ENCODE assay signal across 8 mouse cellular contexts in the genomic region with DNA sequence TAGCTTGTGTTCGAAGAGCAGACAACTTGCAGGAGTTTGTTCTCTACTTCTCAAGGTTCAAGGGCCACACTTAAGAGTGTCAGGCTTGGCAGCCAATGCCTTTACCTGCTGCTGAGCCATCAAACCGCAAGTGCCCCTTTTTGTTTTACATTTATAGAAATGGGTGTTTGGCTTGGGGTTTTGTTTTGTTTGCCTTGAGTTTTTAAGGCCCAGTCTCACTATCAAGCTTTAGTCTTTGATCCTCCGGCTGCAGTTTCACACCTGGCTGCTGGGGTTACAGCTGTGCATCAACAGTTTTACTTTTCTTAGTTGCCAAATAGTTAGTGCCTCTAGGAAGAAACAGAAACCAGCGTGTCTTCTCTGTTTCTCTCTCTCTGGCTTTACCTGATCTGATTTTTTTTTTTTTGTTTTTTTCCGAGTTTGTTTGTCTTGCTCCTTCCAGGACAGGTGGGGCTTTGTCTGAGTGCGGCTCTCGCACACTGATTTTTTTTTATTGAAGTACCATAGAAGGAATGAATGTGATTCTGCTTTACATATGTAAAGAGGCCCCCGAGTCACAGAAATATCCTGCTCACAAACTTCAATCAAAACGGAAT. TPM values are rescaled to one million over a fixed set of nuclear protein-coding genes. Genes with fewer than 3 reads are reported as not detected.
DNase-seq lines count a peak whose midpoint lies in the region; ATAC-seq and TF ChIP-seq lines count a peak whose summit lies in the region.

No protein-coding gene starts in this region.

- peak overlapping the region; percentile 92 for H3K4me3 ChIP-seq in megakaryocyte, embryonic 14.5 days (replicated peaks)
- peak overlapping the region; percentile 80 for H3K4me3 ChIP-seq in hindbrain, embryonic 15.5 days
- H3K4me3 ChIP-seq in lung, postnatal 0 days (ENCODE audit: low read depth, low read length) = peak overlapping the region; percentile 75

- WGBS in hindbrain, embryonic 15.5 days = 25% methylated on average over 9 of the region's 9 CpGs
- 14% methylated on average over 9 of the region's 9 CpGs for WGBS in lung, postnatal 0 days

- TF ChIP-seq CTCF in lung, postnatal 0 days (IDR thresholded peaks at IDR 0.05) = no peak

- peak overlapping the region; percentile 84; the same call in 1 of the 2 replicates for H3K27ac ChIP-seq in hindbrain, embryonic 15.5 days (replicated peaks)
- peak overlapping the region; percentile 85 for H3K27ac ChIP-seq in lung, postnatal 0 days (ENCODE audit: low read length)

- TF ChIP-seq EP300 in lung, postnatal 0 days (IDR thresholded peaks at IDR 0.05) = no peak

- peaks cover 64% of the 10 kb centered on the region for H3K27me3 ChIP-seq in megakaryocyte, embryonic 14.5 days (replicated peaks)
- H3K27me3 ChIP-seq in hindbrain, embryonic 15.5 days = no peaks in the 10 kb centered on the region
- no peaks in the 10 kb centered on the region for H3K27me3 ChIP-seq in lung, postnatal 0 days (replicated peaks; ENCODE audit: insufficient read depth, low read length)

- no peaks in the 10 kb centered on the region for H3K36me3 ChIP-seq in megakaryocyte, embryonic 14.5 days (replicated peaks; ENCODE audit: low read length)
- no peaks in the 10 kb centered on the region for H3K36me3 ChIP-seq in hindbrain, embryonic 15.5 days
- no peaks in the 10 kb centered on the region for H3K36me3 ChIP-seq in lung, postnatal 0 days (ENCODE audit: insufficient read depth, low read length)

- no peaks in the 10 kb centered on the region for H3K9me3 ChIP-seq in megakaryocyte, embryonic 14.5 days
- H3K9me3 ChIP-seq in hindbrain, embryonic 15.5 days = no peaks in the 10 kb centered on the region
- H3K9me3 ChIP-seq in lung, postnatal 0 days (ENCODE audit: low read length) = no peaks in the 10 kb centered on the region

- peak overlapping the region; percentile 74 for H3K4me2 ChIP-seq in hindbrain, embryonic 15.5 days
- peak overlapping the region; percentile 74 for H3K4me2 ChIP-seq in lung, postnatal 0 days (replicated peaks; ENCODE audit: low read depth, low read length)

- peaks cover 25% of the 10 kb centered on the region for H3K4me1 ChIP-seq in megakaryocyte, embryonic 14.5 days
- peaks cover 15% of the 10 kb centered on the region for H3K4me1 ChIP-seq in hindbrain, embryonic 15.5 days (replicated peaks)
- no peaks in the 10 kb centered on the region for H3K4me1 ChIP-seq in lung, postnatal 0 days (ENCODE audit: insufficient read depth, low read depth, low read length)

- peak overlapping the region; percentile 87 for H3K9ac ChIP-seq in hindbrain, embryonic 15.5 days
- peak overlapping the region; percentile 82; the same call in 1 of the 2 replicates for H3K9ac ChIP-seq in lung, postnatal 0 days (replicated peaks; ENCODE audit: low read depth)

- no peak for ATAC-seq in megakaryocyte, adult 5-6 weeks (ENCODE audit: poor library complexity, severe bottlenecking)
- no peak for ATAC-seq in hindbrain, embryonic 15.5 days (ENCODE audit: low FRiP score, low read depth)
- ATAC-seq in lung, postnatal 0 days = peak; percentile 37
- no peak for ATAC-seq in megakaryocyte-erythroid progenitor cell, adult 5-6 weeks (replicated peaks; ENCODE audit: low FRiP score, low TSS enrichment, poor library complexity, severe bottlenecking)

- peak; percentile 58 for DNase-seq in lung, postnatal 0 days (ENCODE audit: low spot score)
- DNase-seq in thymus, postnatal 0 days (ENCODE audit: low spot score) = peak; percentile 87
- DNase-seq in retina, embryonic 14.5 days (ENCODE audit: low spot score) = no peak
- DNase-seq in right cerebral cortex, postnatal 25 days = no peak

RNA-seq across cellular contexts. Expression of a gene that starts 1.4 kb away (rescaled TPM):
- 1.6 and 2.9 TPM in 2 replicates for polyA plus RNA-seq in megakaryocyte, embryonic 14.5 days (2012; ENCODE audit: insufficient read depth, low replicate concordance)
- total RNA-seq in megakaryocyte, adult 5-6 weeks (2015) = 1.0 and 1.1 TPM in 2 replicates
- total RNA-seq in megakaryocyte, adult 5-6 weeks (2017) = 0.37 and 0.73 TPM in 2 replicates
- 35.0 and 38.1 TPM in 2 replicates for polyA plus RNA-seq in hindbrain, embryonic 15.5 days (2015; fragmentation: Nextera tagmentation; extraction: Ambion mirVana)
- polyA plus RNA-seq in lung, postnatal 0 days (2015; fragmentation: Nextera tagmentation; extraction: Ambion mirVana) = 6.4 and 7.6 TPM in 2 replicates
- 18.7 and 21.6 TPM in 2 replicates for polyA plus RNA-seq in thymus, postnatal 0 days (2015; fragmentation: Nextera tagmentation; extraction: Ambion mirVana)
- total RNA-seq in megakaryocyte-erythroid progenitor cell, adult 5-6 weeks (2014; fragmentation: Nextera tagmentation) = 0.96 and 1.2 TPM in 2 replicates
- not detected in 2 replicates for total RNA-seq in megakaryocyte-erythroid progenitor cell, adult 5-6 weeks (2017)

RNA-seq across cellular contexts. Expression of a gene that starts 16.8 kb away (rescaled TPM):
- 28.5 and 32.0 TPM in 2 replicates for polyA plus RNA-seq in megakaryocyte, embryonic 14.5 days (2012; ENCODE audit: insufficient read depth, low replicate concordance)
- total RNA-seq in megakaryocyte, adult 5-6 weeks (2015) = 576 and 578 TPM in 2 replicates
- total RNA-seq in megakaryocyte, adult 5-6 weeks (2017) = 242 and 284 TPM in 2 replicates
- polyA plus RNA-seq in hindbrain, embryonic 15.5 days (2015; fragmentation: Nextera tagmentation; extraction: Ambion mirVana) = 125 and 130 TPM in 2 replicates
- 246 and 299 TPM in 2 replicates for polyA plus RNA-seq in lung, postnatal 0 days (2015; fragmentation: Nextera tagmentation; extraction: Ambion mirVana)
- polyA plus RNA-seq in thymus, postnatal 0 days (2015; fragmentation: Nextera tagmentation; extraction: Ambion mirVana) = 266 and 303 TPM in 2 replicates
- total RNA-seq in megakaryocyte-erythroid progenitor cell, adult 5-6 weeks (2014; fragmentation: Nextera tagmentation) = 208 and 229 TPM in 2 replicates
- total RNA-seq in megakaryocyte-erythroid progenitor cell, adult 5-6 weeks (2017) = 148 and 159 TPM in 2 replicates

RNA-seq across cellular contexts. Expression of a gene that starts 38.4 kb away (rescaled TPM):
- 57.2 and 75.5 TPM in 2 replicates for polyA plus RNA-seq in megakaryocyte, embryonic 14.5 days (2012; ENCODE audit: insufficient read depth, low replicate concordance)
- 1.1 and 3.2 TPM in 2 replicates for total RNA-seq in megakaryocyte, adult 5-6 weeks (2015)
- total RNA-seq in megakaryocyte, adult 5-6 weeks (2017) = 0.51 and 4.5 TPM in 2 replicates
- polyA plus RNA-seq in hindbrain, embryonic 15.5 days (2015; fragmentation: Nextera tagmentation; extraction: Ambion mirVana) = 4.0 and 5.0 TPM in 2 replicates
- 65.6 and 71.8 TPM in 2 replicates for polyA plus RNA-seq in lung, postnatal 0 days (2015; fragmentation: Nextera tagmentation; extraction: Ambion mirVana)
- polyA plus RNA-seq in thymus, postnatal 0 days (2015; fragmentation: Nextera tagmentation; extraction: Ambion mirVana) = 4.8 TPM in 2 replicates
- 3.3 and 4.4 TPM in 2 replicates for total RNA-seq in megakaryocyte-erythroid progenitor cell, adult 5-6 weeks (2014; fragmentation: Nextera tagmentation)
- 4.8 TPM in 1 of 2 replicates, not detected in the other for total RNA-seq in megakaryocyte-erythroid progenitor cell, adult 5-6 weeks (2017)

RNA-seq across cellular contexts. Expression of a gene that starts 46.6 kb away (rescaled TPM):
- polyA plus RNA-seq in megakaryocyte, embryonic 14.5 days (2012; ENCODE audit: insufficient read depth, low replicate concordance) = 3.0 TPM in 1 of 2 replicates, not detected in the other
- total RNA-seq in megakaryocyte, adult 5-6 weeks (2015) = 1.2 and 2.0 TPM in 2 replicates
- 3.8 and 4.0 TPM in 2 replicates for total RNA-seq in megakaryocyte, adult 5-6 weeks (2017)
- polyA plus RNA-seq in hindbrain, embryonic 15.5 days (2015; fragmentation: Nextera tagmentation; extraction: Ambion mirVana) = 34.2 and 35.9 TPM in 2 replicates
- polyA plus RNA-seq in lung, postnatal 0 days (2015; fragmentation: Nextera tagmentation; extraction: Ambion mirVana) = 13.9 and 16.6 TPM in 2 replicates
- polyA plus RNA-seq in thymus, postnatal 0 days (2015; fragmentation: Nextera tagmentation; extraction: Ambion mirVana) = 7.0 and 8.4 TPM in 2 replicates
- total RNA-seq in megakaryocyte-erythroid progenitor cell, adult 5-6 weeks (2014; fragmentation: Nextera tagmentation) = 14.0 and 21.7 TPM in 2 replicates
- total RNA-seq in megakaryocyte-erythroid progenitor cell, adult 5-6 weeks (2017) = 18.5 and 33.1 TPM in 2 replicates

Comparison
In these comparisons a context has a peak if more than half of its experiments do, and no peak if none do; other contexts are left out.
1. DNase-seq: peak in lung, postnatal 0 days (single experiment) and thymus, postnatal 0 days (single experiment); none in retina, embryonic 14.5 days (single experiment) and right cerebral cortex, postnatal 25 days (single experiment).
2. Peak in every context shown above with its lines, with median percentiles within 50 percentile points of each other: H3K4me3 ChIP-seq.